9 mouse cellular contexts compared by ENCODE assay signal in genomic region chr2:90560197-90560843, GRCm38 (mm10). TPM values are rescaled to one million over a fixed set of nuclear protein-coding genes. Genes with fewer than 3 reads are reported as not detected.
A peak's percentile ranks its signal among the peaks of the same experiment; 100 is the strongest.
DNase-seq lines count a peak whose midpoint lies in the region; ATAC-seq lines count a peak whose summit lies in the region.
"Had no signal": no experiment of that assay in that cellular context is flagged by ENCODE, and none has a peak within 500 bp of the region (broad histone marks: within the 10 kb centered on the region; RNA-seq: fewer than 3 reads in every experiment).

No protein-coding gene starts in this region.

- no peak for DNase-seq in heart, adult 18-20 months
- DNase-seq in ZHBTc4 (ENCODE audit: low read depth, low spot score) = peak; percentile 51
- no peak for DNase-seq in hindbrain, embryonic 11.5 days (ENCODE audit: low spot score)
- no peak for DNase-seq in kidney, postnatal 10 days
- DNase-seq in heart, adult 8-10 months (ENCODE audit: low spot score) = no peak
- DNase-seq in layer of hippocampus, postnatal 14 days (ENCODE audit: low spot score in 2 of 2) = no peak

- H3K9me3 ChIP-seq in heart, embryonic 12.5 days (replicated peaks) = no peaks in the 10 kb centered on the region
- no peaks in the 10 kb centered on the region for H3K9me3 ChIP-seq in hindbrain, embryonic 11.5 days (ENCODE audit: control insufficient read depth, low read length)
- no peaks in the 10 kb centered on the region for H3K9me3 ChIP-seq in midbrain, embryonic 13.5 days

- peak overlapping the region; percentile 31; the same call in 1 of the 2 replicates for H3K4me2 ChIP-seq in heart, embryonic 12.5 days
- H3K4me2 ChIP-seq in hindbrain, embryonic 11.5 days (replicated peaks; ENCODE audit: low read depth, low read length) = no peak overlapping the region
- H3K4me2 ChIP-seq in midbrain, embryonic 13.5 days (replicated peaks) = no peak overlapping the region

- H3K4me3 ChIP-seq in heart, embryonic 12.5 days = no peak overlapping the region
- H3K4me3 ChIP-seq in hindbrain, embryonic 11.5 days (ENCODE audit: low read depth, low read length) = no peak overlapping the region
- no peak overlapping the region for H3K4me3 ChIP-seq in midbrain, embryonic 13.5 days (replicated peaks)

- peak overlapping the region; percentile 4; the same call in 1 of the 2 replicates for H3K27ac ChIP-seq in heart, embryonic 12.5 days (ENCODE audit: poor library complexity, severe bottlenecking)
- H3K27ac ChIP-seq in hindbrain, embryonic 11.5 days (ENCODE audit: low read depth, low read length) = no peak overlapping the region
- no peak overlapping the region for H3K27ac ChIP-seq in midbrain, embryonic 13.5 days

- no peak overlapping the region for H3K9ac ChIP-seq in heart, embryonic 12.5 days
- H3K9ac ChIP-seq in hindbrain, embryonic 11.5 days (ENCODE audit: low read depth, low read length) = no peak overlapping the region
- H3K9ac ChIP-seq in midbrain, embryonic 13.5 days (replicated peaks) = no peak overlapping the region

- peak; percentile 94 for ATAC-seq in heart, embryonic 12.5 days (ENCODE audit: insufficient number of reproducible peaks, low FRiP score)
- ATAC-seq in hindbrain, embryonic 11.5 days (ENCODE audit: low FRiP score) = 0 out of 2 replicates have a peak, but pooled peaks have one; percentile 48
- peak; percentile 63; the same call in 1 of the 2 replicates for ATAC-seq in midbrain, embryonic 13.5 days

- H3K4me1 ChIP-seq in heart, embryonic 12.5 days (replicated peaks) = peaks cover 25% of the 10 kb centered on the region
- H3K4me1 ChIP-seq in hindbrain, embryonic 11.5 days (replicated peaks; ENCODE audit: control insufficient read depth, insufficient read depth, low read length) = no peaks in the 10 kb centered on the region
- H3K4me1 ChIP-seq in midbrain, embryonic 13.5 days (replicated peaks) = peaks cover 10% of the 10 kb centered on the region

- WGBS in heart, embryonic 12.5 days = 41% methylated on average over 6 of the region's 6 CpGs
- WGBS in hindbrain, embryonic 11.5 days = 70% methylated on average over 6 of the region's 6 CpGs
- 57% methylated on average over 6 of the region's 6 CpGs for WGBS in midbrain, embryonic 13.5 days

- no peaks in the 10 kb centered on the region for H3K36me3 ChIP-seq in heart, embryonic 12.5 days
- H3K36me3 ChIP-seq in hindbrain, embryonic 11.5 days (ENCODE audit: control insufficient read depth, insufficient read depth, low read length) = no peaks in the 10 kb centered on the region
- no peaks in the 10 kb centered on the region for H3K36me3 ChIP-seq in midbrain, embryonic 13.5 days

- no peaks in the 10 kb centered on the region for H3K27me3 ChIP-seq in heart, embryonic 12.5 days (replicated peaks)
- no peaks in the 10 kb centered on the region for H3K27me3 ChIP-seq in hindbrain, embryonic 11.5 days (ENCODE audit: control insufficient read depth, insufficient read depth, low read length)
- H3K27me3 ChIP-seq in midbrain, embryonic 13.5 days = no peaks in the 10 kb centered on the region
- H3K27me3 ChIP-seq: CH12.LX had no signal

RNA-seq across cellular contexts. Expression of gene Ptprj, which starts 20.1 kb away (rescaled TPM):
- polyA plus RNA-seq in heart, embryonic 12.5 days (2016; fragmentation: Nextera tagmentation; extraction: Ambion mirVana) = 1.6 and 2.0 TPM in 2 replicates
- 1 to 10 TPM; 6.5 to 8.8 TPM for total RNA-seq in heart, adult 18-20 months (2021)
- polyA plus RNA-seq in hindbrain, embryonic 11.5 days (2014; fragmentation: Nextera tagmentation; extraction: Ambion mirVana) = 2.4 and 2.9 TPM in 2 replicates
- 3.0 and 3.1 TPM in 2 replicates for polyA plus RNA-seq in midbrain, embryonic 13.5 days (2015; fragmentation: Nextera tagmentation; extraction: Ambion mirVana)
- 1 to 10 TPM; 6.0 to 7.3 (median 7.0) TPM for total RNA-seq in heart, adult 8-10 months (2022)
- 100 to 1,000 TPM; 101 to 107 TPM for total RNA-seq in layer of hippocampus, postnatal 14 days (2021)

Comparison
In these comparisons a context has a peak if more than half of its experiments do, and no peak if none do; other contexts are left out.
1. RNA of gene Ptprj, which starts 20.1 kb away (total RNA-seq): 101 to 107 TPM in layer of hippocampus, postnatal 14 days; 6.5 to 8.8 TPM in heart, adult 18-20 months and 6.0 to 7.3 TPM in heart, adult 8-10 months; every median in the first group is over 10 times any median in the second.
2. Peak in every context shown above with its lines, with median percentiles within 50 percentile points of each other: ATAC-seq.